Mouse (Mus musculus) olfactory bulb, adult 2 months (tissue): ENCODE results near the gene Ulk3.

Source experiments
- CTCF ChIP-seq: fragments of 200-500 bp; IDR thresholded peaks from 2 replicates; pipeline ENCODE4 v1.5.1; 2012; ENCODE audit warnings: low read depth, mild to moderate bottlenecking, low read length, moderate library complexity; ENCODE audit not compliant: insufficient read depth
- POLR2A ChIP-seq: fragments of 200-500 bp; IDR thresholded peaks from 2 replicates; pipeline ENCODE4 v1.6.1; 2012; ENCODE audit warnings: mild to moderate bottlenecking, low read depth, low read length, moderate library complexity; ENCODE audit not compliant: insufficient read depth

DNA sequence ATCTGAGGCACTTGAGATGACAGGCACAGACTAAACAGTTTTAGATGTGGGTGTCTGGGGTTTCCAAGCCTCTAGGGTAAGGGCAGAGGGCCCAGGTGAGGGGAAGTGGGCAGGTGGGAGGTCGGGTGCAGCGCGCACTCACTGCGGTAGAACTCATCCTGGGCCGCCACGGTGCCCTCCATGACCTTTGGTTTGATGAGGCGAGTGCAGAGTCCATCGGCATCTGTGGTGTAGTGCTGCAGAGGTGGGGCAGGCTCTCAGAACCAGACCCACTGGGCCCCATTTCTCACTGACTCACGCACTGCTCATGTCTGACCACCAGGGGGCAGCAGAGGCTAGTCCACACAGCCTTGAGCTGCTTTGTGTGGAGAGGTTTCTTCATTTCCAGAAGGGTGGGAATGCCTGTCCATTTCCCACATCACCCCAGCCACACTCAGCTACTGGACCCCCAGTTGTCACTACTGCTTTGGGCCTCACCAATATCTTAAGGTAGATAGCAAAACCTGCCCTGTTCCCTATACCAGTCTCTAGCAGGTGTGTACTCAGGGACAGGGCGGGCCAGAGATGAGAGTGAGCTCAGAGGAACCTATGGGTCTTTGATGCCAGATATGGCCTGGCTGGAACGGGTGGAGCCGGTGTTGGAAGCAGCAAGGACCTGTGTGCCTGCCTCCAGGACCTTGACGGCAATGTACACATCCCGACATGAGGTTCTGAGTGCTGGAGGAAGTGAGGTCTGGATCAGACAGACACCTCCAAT, 40.0 kb downstream of the Ulk3 start:
- TF ChIP-seq POLR2A: no peak
- TF ChIP-seq CTCF: peak; percentile 86
